Mouse (Mus musculus) cerebellum, postnatal 25 days (tissue): ENCODE measurements at regions not wholly inside any gene's neighbourhood (a gene's known extent, or its start where the extent isn't known, plus 50 kb on each side); places are given as distances from the start of the nearest gene placed in this dataset.

Experiments
- DNase-seq, 2 experiments: peaks; one replicate each; pipeline ENCODE4 v3.0.0; 2021; ENCODE audit warnings: mixed read lengths in 2 of 2

DNA sequence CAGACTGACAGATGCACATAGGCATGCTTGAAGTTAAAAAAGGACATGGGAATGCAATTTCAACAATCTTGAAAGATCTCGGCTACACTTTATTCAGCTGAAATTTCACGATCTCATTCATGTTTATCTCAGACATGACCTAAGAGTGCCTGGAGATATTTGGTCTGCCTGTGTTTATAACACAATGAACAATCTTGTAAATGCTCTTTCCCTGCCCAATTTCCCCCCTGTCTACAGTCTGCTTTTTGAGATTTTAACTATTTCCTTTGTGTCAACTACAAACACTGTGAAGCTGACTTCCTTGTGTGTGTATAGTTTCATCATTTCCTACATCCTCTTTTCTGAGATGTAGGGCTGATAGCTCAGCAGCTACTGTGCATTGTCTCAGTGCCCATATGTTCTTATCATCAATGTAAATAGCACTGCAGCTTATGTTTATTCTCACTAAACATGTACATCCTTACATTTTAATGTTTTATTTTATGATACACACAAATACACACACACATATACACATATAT lies 319.4 kb upstream of the A1bg start:
- no peak for DNase-seq

DNA sequence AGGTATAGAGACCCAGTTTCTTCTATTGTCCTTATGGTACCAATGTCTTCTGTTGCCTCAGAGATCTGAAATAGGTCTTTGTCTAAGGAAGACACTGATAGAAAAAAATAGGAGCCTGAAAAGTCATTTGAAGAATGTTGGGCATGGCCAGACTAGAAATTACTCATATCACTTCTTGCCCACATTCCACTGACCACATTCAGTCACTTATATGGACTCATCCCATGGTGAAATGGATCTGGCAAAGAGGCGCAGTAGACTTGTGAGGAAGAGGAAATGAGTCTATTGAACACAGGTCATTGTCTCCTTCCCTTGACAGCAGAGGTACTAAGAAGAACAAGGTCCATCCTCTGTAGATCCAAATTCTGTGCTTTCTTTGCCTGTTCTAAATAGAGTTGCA lies 318.9 kb upstream of the A1bg start:
- DNase-seq = no peak

DNA sequence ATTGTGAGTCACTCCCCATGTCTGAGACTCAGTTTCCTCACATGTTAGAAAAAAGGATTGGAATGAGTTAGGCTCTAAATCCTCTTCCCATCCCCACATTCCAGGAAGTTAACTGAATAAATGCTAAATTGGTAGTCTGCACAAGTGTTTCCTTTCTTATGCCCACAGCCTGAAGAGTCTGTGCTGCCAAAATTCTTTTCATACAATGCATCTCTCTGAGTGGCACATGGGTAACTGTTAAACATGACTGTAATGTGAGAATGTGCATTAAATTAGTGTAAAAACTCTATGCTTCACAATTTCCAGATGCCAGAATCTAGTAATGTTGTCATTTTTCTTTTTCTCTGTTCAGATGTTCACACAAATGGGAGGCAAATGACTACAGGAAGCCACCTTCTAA lies 317.5 kb upstream of the A1bg start:
- no peak for DNase-seq

DNA sequence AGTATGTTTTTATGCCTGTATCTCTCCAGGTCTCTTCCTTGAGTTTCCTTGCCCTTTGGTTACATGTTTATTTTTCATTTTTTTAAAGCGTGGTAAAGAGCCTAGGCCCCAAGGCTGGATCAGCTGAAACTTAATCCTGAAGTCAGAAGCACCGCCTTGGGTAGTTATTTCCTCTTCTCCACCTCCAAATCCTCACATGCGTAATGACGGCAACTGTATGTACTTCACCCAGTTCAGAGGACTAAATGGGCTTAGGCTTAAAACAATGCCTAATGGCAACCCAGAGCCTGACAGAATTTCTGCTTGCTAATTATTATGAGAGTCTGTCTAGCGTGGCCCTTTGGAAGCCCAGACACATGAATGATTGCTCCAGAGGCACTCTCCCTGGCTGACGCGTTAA lies 316.6 kb upstream of the A1bg start:
- DNase-seq = no peak

DNA sequence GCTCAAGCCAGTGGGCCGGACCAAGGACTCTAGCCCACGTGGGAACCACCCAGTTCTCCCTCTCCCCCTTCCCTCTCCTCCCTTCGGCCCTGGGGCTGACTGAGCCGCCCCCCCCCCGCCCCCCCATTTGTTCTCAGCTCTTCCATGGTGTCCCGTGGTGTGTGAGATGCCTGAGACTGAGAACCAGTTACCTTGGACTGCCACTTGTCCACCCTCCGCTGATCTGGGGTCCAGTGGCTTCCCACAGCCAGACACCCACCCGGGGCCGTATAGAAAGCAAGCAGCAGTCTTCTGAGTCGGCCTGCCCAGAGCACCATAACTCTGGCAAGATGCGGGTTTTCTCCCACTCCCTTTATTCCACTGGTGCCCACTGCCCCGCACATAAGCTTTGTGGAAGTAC lies 316.2 kb upstream of the A1bg start:
- no peak for DNase-seq

DNA sequence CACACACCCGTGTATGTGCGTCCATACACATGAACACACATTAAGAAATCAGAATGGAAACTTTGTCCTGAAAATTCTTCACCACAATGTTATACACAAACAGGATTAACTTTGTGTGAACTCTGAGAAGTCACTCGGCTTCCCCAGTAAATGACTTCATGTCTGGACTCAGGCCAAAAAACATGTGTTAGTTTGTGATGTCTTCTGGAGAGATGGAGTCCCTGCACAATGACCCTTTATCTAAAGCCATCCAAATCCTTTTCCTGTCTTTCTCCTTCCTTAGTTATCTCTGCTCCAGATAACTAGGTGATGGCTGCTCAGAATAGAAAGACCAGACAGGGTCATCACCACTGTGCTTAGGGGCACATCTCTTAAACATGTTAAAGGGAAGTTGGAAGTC lies 306.8 kb upstream of the A1bg start:
- no peak for DNase-seq

DNA sequence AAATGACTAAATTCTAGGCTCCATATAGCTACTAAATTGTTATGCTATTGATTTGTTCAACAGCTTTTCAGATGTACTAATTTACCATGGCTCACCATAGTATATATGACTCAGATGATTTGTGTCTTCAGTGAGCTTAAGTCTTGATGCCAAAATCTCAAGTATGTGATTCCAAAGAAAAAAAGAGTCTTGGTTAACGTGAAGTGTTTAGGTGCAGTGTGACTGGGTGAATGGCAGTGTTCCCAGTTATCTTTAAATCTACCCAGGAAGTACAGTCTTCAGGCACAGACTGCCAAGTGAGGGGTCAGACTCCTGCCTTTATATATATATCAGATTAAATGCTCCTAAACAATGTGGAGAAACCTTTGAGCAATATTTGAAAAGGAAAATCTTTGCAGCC lies 300.1 kb upstream of the A1bg start:
- no peak for DNase-seq

DNA sequence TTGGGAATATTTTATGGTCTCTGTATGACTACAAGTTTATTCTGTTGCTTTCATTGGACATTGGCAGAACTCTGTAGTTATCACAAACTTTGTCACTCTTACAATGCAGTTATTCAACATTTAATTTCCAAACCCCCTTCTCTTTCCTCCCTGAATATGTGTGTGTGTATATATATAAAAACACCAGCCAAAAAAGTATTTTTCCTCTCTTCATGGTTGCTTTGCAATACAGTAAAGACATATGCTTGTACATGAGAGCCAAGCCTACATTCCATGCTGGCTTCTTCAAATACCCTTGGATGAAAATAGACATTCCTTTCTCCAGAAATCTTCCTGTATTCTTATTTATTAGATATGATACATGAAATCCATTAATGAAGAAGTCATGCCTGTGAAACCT lies 287.3 kb upstream of the A1bg start:
- DNase-seq = no peak

DNA sequence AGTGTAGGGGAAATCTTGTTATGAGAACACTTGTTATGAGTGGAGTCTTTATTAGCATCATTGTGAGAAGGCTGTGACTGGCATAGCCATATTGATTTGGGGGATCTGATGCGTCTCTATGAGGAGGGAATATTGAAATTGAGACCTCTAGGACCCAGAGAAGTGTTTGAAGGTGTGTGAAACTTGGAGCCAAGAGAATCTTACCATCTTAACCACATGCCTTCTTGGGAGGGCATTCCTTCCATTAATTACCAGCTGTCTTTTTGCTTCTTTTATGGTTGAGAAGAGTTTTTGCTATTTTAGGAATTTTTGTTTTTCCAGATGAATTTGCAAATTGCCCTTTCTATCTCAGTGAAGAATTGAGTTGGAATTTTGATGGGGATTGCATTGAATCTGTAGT lies 267.2 kb upstream of the A1bg start:
- DNase-seq = no peak

DNA sequence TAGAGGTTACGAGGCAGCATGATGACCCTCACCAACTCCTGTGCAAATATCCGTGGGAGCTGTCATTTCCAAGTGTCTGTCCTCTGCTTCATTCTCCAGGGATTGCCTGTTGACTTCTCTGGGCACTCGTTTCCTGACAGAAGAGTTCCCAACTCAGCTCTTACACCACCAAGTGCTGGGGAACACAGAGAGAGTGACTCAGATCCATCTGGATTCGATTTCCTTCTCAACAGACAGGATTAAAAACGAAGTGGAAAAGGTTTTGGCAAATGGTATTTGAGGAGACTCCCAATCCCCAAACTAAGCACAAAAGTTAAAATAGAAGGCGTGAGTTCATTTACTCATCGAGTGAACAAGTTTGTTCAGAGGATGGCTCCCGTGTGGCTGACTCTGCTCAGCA lies 266.7 kb upstream of the A1bg start:
- no peak for DNase-seq

DNA sequence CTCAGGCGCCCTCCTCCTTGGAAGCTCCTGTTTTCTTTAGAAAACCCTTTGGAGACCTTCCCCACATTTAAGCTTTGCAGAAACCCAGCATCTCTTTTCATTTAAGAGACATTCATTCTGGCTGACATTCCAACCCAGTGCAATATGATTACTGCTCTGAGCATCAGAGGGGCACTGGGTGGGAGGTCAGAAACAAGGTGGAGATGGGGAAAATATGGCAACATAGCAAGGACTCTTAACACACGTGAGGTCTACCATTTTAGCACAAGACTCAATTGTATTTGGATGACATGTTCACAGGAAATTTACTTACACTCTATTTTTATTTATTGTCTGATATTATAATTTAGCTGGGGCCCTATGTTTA lies 261.8 kb upstream of the A1bg start:
- DNase-seq = no peak

DNA sequence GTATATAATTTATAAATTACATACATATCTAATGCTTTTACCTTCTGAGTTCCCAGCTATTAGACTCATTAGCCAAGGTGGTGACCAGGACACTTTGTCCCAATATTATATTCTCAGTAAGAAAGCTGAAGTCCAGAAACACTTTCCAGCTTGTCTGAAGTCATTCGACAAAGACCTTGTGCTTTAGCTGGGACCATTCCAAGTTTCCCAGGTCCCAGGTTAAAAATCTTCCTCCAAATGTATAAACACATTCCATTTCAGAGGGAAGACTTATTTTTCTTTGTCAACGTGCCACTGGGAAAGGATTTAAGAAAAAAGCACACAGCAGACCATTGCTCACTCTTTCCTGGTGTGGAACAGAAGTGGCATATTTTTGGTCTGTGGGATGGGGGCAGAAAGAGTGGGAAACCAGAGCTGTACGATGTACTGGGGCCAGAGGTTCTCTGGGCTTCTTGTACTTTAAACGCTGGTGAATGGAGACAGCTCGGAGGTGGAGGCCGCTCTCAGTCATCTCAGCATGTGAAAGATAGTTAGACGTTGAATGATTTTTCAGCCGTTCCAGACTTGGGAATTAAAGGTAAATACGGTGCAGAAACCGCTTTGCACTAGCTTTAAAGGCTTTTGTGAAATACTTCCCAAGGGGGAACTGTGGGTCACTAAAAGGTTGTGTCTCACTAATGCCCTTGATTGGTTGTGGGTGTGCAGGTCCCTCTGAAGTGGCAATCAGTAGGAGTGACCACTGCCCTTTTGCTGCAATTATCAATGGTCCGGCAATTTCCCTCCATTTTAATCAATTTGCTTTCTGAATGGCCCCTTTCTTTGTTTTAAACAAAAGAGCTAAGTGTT lies 261.2 kb upstream of the A1bg start:
- DNase-seq = no peak

DNA sequence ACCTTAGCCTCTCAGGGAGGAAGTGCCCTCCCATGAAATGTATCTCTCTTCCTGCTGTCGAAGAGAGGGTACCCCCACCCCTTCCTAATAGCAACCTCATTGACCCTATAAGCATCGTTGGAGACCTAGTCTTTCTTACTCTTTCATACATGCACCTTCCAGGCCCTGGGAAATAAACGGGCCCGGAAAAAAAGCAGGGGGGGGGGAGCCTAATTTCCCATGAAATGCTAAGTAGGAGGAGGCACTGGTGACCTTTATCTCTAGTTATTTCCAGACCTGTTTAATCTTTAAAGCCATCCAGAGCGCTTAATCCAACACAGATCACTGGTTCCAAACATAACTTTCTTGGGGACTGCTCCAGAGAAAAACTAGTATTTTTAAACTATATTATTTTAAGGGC lies 260.5 kb upstream of the A1bg start:
- DNase-seq = no peak

DNA sequence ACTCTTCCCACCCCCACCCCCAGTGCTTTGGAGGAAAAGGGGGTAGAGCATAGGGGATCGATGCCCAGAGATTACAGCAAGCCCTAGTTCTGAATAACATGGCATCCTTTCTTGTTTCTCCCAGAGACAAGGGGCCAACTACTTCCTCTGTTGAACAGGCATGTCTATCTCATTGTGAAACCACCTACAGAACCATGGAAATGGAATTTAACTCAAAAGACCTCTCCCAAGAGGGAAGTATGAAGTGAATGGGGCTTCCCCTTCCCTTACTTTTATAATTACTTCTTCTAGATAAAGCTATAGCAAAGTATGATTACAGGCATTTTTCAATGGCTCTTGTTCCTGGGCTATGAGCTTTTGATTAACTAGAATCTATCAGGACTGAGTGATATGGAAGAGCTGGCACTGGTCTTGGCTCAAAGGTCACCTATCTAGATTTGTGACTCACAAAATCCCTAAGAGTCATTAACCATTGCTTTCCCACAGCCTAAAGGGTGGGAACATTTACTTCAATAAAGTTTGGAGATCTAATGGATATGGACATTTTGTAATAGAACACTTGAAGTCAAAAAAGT lies 246.1 kb upstream of the A1bg start:
- no peak for DNase-seq

DNA sequence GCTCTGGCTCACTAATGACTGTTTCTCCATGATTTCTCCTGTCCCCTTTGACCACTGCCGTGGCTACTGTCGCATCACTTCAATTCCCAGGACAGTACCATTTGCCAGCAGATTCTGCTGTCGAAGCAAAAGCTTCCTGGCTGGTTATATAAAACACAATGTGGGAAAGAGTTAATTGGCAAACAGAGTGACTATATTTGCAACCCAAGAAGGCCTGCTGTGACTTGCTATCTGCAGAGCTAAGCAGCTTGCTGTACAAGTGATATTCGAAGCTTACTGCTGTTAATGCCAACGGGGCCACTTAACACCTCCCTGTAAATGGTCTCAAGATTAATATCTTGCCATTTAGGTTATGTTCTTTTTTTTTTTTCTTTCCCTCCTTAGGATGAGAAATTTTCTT lies 242.2 kb upstream of the A1bg start:
- no peak for DNase-seq

DNA sequence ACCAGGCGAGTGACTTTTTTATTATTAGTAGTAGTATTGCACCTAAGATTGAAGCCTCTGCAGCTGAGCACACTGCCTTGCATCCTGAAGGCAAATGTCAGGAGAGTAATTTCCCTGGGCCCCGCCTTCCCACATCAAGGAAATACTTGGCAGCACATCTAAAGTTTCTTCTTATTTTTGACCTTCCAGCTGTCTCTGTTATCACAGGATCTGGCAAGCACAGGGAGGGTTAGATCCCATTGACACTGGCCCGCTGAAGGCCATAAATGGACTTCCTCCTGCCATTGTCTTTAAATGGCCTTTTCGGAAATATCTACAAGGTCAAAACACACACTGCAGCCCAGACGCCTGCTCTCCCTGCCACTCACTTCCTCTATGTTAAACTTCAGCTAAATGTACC lies 238.6 kb upstream of the A1bg start:
- no peak for DNase-seq

DNA sequence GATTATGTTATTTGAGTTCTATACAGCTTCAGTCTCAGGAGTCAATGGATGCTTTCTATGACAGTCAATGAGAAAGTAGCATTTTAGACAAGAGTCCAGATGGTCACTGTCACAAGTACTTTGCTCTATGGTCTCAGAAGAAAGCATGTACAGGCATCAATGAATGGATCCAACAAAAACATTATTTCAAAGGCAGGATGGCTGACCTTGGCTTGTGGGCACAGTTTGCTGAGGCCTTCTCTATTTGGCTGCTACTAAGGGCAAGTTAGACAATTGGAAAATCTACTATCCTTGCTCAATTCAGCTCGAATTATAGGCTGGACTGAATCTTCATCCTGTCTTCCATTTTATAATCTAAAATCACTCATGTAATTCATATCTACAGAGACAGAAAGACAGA lies 237.9 kb upstream of the A1bg start:
- DNase-seq = no peak

DNA sequence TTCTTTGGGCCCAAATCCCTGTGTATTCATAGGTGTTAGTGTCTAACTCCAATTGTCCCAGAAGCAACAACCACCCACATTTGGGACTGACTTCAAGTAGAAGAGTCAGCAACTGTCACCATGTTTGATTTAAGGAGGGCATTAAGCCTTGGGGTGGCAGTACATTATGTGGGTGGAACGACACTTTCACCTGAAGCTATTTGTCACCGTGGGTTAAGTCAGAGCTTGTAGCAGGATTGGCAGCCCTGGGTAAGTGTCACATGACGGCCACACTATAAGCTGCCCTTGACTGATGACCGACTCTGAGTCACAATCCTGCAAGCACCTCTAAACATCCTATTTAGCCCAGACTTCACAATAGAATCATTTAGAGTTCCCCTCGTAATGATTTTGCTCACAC lies 236.7 kb upstream of the A1bg start:
- DNase-seq = no peak

DNA sequence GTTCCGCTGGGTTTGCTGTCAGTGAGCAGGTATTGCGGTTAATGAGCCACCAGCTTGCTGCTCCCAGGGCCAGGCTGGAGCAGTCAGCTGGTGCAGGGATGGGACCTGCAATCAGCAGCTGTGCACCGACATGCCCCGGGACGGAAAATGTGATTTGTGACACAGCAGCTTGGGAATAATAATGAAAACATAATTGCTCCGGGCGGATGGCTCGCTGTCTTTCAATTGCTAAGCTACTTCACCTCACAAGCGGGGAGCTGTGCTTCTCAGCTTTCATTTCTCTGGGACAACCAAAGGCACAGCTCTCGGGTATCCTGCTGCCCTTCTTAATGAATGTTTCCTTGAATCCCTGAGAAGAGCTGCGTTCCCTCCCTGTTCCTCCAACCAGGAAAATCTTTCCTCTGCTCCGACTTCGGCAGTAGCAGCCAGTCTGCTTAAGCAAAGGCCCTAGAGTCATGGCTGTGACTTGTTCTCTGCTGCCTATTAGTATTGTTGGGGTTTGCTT lies 235.3 kb upstream of the A1bg start:
- DNase-seq = peak; percentile 42 to 46

DNA sequence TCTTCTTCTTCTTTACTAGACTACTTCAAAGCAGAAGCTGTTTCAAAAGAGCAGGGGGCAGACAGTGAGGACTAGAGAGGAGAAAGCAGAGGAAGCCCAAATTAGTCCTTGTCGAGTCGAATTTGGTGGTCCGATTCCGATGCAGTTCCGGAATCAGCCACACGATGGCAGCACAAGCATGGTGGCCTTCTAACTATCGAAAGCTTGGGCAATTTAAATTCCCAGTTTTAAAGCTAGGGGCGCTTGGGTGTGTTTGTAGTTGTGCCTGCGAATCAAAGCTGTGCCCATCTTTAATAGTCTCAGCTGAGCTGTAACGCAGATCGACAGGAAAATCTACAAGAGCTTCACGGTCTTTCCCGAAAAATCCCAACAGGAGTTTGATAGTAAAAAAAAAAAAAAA lies 234.7 kb upstream of the A1bg start:
- DNase-seq = peak; percentile 90 to 93

DNA sequence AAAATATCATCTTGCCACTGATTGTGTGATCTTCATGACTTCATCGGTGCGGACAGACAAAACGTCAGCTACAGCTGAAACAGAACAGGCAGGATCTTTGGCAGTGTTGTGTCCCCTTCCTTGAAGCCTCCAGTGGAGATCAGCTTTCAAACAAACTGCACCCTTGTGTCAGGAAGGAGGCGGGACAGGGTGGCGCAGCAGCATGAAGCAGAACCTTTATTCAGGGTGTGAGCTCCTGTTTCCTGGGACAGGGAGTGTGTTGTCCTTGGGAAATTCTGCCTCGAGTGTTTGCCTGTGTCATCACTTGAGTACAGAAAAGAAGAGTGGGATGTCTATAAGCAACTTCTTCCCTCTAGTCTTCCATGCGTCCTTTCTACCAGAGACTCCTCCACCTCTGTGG lies 232.7 kb upstream of the A1bg start:
- DNase-seq = no peak

DNA sequence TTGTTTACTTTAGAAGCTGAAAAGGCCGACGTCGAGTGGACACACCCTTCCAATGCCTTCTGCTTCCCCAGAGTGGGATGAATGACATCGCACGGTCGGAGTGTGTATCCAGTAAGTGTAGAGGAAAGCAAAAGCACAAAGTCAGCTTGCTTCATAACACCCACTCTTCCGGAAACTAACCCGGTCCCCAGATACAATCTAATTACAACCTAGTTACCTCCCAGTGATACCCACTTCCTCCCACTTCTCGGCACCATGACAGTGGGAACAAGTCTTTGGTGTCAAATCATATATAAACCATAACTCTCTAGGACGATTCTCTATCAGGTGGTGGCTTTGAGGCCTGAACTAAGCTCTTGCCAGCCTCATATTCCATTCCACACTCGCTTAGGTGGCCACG lies 231.4 kb upstream of the A1bg start:
- no peak for DNase-seq

DNA sequence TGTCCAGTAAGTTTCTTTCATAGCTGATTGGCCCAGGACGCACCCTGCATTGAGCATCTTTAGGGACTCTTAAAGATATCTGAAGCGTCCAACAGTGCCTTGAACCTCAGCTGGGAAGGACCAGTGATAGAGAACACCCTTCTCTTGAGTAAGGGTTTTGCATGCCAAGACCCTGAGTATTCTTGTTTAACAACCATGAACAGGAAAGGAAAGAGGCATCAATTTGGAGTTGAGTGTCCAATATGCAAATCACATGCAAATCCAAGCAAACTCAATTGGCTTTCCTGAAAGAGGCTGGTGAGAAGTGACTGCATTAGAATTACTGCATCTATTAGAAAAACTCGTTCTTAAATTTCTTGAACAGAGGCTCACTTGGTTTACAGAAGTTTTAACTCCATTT lies 220.0 kb upstream of the A1bg start:
- no peak for DNase-seq

DNA sequence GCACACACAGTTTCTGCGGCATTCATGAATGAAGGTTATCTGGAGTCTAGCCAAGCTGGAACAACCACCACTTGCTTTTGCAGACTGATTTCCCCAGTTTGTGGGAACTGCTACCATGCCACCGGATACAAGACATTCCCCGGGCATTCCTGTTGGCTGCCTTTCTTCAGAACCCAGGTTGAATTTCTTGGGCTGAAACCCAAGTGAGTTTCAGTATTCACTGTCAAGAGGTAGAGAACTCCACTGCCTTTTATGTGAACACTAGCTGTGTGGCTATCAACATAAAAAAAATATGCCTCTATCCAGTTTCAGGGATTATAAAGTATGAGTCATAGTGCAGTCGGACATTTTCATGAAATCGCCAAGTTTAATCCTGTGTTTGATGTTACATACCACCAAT lies 216.3 kb upstream of the A1bg start:
- no peak for DNase-seq

DNA sequence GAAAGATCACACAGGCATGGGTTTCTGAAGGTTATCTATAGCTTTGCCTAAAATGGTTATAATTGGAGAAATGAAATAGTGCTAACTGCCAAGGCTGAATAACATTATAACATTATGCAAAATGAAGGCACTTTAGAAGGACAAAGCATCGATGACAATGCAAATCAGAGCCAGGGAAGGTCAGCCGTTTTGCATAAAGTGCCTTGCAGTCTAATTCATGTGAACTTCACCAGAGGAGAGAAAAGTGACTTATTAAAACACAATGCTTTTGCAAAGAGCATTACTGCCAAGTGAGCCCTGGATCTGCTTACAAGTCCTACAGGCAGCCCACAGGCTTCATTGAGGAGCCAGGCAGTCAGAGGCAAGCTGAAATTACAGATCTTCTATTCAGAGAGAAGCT lies 214.0 kb upstream of the A1bg start:
- no peak for DNase-seq
